Mouse (Mus musculus) yolk sac, embryonic 10.5 days (tissue): ENCODE results near the gene Pigk.
"Not testable (repeated sequence)": the region's sequence is repeated elsewhere in the genome, so short reads cannot be mapped to it uniquely, and the experiment has no call there.

ENCODE experiments used
- DNase-seq: peaks from one replicate; pipeline ENCODE4 v3.0.0-alpha.2; 2017; ENCODE audit warnings: low spot score

Gene Pigk

DNA sequence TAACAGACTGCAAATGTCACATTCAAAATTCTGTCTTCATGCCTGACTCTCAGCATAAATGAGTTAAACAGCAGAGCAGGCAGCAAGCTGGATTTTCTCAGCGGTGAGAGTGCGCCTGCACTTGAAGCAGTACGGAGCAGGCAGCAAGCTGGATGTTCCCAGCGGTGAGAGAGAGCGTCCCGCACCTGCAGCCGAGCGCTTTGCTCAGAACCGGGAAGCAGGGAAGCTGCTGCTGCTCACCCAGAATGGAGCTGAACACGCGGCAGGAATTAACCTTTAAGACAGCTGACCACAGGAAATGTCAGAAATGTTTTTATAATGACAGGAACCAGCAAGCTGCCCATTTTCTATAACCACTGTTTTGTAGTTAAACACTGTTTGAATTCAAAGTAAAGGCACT lies 53.6 kb downstream of the Pigk start:
- no peak for DNase-seq

DNA sequence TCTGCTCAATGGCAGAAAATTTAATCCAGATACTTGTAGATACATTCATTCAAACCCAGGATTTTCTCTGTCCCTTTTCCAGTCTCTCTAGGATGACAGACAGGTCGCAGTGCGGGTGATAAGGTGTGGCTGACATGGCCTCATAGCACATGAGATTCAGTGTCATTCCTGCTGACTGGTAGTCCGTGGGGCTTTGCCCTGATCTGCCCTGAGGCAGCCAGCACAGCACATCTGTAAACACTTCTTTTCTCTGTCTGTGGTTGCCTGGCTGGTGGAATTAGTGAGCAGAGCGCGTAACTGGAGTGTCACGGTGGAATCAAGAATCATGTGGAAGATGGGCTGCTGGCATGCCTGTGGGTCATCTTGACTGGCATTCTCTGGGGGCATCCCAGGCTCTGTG lies 56.2 kb downstream of the Pigk start:
- DNase-seq = no peak

DNA sequence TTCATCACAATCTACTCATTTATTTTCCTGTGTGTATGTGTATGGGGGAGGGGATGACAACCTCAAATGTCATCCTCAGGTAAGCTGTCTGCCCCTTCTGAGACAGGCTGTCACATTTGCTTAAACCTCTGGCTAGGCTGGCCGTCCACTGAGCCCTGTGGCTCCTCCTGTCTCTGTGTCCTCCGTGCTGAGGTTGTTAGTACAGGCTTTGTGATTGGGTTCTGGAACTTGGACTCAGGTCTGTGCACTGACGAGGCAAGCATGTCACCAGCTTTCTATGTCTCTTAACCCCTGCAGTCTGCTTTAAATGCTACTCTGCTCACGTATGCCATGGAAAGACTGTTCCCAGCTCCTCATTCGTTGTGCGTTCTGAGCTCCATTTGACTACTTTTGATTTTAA lies 62.5 kb downstream of the Pigk start:
- no peak for DNase-seq

DNA sequence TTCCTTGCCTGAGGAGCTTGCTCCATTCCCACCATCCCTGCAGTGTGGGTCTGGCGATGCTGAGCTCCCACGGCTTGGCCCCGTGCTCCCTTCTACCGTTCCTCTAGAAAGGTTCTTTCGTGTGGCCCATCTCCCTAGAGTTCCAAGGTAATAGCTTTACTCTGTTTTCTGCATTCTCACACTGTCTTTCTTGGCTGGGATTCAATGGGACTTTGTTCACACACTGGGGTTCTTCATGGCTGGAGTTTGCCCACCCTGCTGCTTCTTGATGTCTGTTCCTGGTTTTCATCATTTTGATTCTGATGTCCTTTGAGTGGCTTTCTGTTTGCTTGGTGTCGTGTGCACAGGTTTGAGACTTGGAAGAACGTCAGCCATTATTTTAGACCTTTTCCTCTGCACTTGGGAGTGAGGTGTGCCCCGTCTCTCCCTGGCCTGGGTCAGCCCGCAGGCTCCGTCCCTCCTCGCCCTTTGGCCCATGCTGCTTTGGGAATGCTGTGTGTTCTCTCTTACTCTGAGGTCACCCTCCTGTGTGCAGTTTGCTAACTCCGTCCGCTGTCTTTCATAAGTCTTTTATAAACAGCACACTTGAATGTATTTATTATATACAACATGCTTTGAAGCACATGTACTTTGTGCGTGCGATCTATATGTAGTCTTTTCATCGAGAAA lies 63.1 kb downstream of the Pigk start:
- no peak for DNase-seq

DNA sequence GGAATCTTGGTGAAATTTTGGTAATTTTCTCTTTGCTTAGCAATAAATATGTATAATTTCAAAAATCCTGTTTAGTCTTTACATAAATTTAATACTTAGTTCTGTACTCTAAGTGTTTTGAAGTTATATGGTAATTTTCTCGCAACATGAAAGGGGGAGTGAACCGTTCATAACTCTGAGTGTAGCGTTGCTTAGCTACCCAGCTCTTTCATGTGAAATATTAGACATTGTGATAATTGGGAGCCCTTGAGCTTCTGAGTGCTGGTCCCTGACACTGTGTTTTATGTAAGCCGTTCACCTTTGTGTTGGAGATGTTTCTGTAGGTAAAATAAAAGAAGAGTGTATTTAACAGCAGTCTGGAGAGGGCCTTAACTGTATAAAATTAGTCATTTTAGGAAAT lies 65.9 kb downstream of the Pigk start:
- no peak for DNase-seq

DNA sequence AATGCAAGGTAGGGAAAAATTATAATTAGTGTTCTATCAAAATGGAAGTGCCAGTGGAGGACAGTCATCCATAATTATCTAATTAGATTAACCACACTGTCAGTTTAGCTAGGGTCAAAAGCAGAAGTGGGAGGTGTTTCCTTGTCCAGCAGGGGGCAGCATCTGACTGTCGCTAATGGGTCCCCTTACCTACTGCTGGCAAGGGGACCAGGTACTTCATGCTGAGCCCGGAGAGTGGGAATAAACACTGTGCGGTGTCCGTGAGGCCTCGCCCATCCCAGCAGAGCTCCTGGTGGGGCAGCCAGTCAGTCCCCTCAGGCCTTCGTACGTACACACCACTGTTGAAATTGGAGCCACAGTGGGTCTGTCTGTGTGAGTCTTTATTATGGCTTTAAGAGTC lies 69.9 kb downstream of the Pigk start:
- peak; percentile 42 for DNase-seq

DNA sequence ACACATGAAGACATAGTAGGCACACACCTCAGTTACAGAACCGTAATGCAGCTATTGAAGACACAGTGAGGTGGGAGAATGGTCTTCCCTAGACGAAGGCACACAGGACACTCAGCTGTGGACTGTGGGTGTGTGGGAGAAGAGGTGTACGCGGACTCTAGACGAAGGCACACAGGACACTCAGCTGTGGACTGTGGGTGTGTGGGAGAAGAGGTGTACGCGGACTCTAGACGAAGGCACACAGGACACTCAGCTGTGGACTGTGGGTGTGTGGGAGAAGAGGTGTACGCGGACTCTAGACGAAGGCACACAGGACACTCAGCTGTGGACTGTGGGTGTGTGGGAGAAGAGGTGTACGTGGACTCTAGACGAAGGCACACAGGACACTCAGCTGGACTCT lies 70.5 kb downstream of the Pigk start:
- DNase-seq = not testable (repeated sequence)

DNA sequence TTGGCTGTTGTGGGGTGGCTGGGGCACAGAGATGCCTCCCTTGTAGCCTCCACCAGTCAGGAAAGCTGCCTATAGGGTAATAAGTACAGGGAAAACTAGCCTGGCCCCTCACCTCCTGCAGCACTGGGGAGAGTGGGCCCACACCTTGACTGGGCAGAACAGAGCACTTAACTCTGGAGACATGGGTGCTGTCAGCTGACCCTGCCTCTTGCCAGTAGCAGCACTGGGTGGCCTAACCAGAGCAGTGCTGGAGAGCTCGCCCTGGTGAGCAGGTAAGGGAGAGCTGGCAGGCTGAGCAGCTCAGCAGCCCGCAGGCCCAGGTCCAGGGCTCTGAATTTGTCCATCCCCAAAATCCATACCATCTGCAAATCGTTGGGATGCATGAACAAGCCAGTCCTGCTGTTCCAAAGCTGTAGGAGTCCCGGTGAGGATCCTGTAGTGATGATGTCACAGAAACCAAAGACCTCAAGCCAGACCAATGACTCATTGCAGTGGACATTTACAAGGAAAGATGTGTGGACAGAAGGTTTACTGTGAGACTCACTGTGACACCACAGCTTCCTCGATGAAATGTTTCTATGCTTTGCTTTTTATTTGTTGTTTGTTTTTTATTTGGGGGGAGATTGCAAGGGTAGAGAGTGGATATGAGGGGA lies 74.5 kb downstream of the Pigk start:
- not testable (repeated sequence) for DNase-seq

DNA sequence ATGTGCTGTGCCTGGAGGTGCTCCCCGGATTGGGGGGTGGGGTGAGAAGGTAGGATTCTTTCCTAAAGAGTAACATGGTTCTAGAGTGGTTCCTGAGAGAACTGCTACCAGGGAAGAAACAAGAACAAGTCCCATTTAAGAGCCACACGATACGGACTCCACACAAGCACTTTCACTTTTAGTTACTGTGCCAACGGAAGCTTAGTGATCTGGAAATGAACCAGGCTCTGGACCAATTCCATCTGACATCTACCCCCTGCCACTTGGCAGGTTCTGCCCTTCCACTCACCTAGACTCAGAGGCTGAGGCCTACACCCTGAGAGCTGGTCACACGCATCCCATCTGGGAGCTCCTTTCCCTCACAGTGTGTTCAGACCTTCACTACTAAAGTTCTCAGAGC lies 78.7 kb downstream of the Pigk start:
- DNase-seq = no peak

DNA sequence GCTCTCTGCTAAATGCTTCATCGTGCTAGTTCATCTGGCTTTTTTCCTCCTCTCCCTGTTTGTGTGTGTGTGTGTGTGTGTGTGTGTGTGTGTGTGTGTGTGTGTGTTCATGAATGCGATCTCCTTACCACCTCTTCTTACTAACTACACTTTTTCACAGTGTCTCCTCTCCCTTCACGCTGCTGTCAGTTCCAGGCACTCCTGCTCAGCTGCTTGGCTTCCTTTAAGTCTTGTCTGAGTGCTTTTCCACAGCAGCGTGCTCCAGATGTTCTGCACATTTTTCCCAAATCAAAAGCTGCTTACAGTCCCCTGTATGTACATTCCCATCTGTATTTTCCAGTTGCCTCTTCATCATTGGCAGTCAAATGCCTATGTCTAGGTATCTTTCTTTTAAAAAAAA lies 79.1 kb downstream of the Pigk start:
- no peak for DNase-seq

DNA sequence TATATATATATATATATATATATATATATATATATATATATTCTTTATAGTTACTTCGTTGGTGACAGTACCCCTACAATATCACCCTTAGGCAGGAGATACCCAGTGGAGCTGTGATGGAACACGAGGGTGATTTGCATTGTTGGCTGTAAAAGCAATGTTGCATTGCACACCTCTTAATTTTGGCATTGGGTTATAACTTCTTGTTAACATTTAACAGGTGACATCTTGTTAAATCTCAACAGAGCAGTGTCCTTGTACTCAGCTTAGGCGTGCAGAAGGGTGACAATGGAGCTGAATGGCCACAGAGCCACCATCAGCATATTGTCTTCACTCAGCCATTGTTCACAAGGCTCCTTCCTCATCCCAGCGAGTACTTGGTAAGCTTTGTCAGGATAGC lies 82.3 kb downstream of the Pigk start:
- no peak for DNase-seq

DNA sequence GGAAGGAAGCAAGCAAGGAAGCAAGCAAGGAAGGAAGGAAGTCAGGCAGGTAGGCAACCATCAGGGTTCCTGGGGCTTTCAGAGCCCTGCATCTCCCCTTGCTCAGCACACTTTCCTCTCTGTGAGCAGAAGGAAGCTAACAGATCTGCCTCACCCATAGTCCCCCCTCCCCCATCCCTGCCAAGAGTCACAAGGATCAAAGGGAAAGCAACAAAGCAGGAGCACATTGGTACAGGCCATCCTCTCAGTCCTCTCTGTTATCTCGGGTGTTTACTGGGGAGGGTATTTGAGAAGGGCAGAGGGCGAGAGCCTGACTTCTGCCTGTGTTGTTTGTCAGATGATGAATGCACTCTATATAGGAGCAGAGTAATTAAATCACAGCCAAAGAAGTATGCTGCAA lies 83.5 kb downstream of the Pigk start:
- peak; percentile 46 for DNase-seq

DNA sequence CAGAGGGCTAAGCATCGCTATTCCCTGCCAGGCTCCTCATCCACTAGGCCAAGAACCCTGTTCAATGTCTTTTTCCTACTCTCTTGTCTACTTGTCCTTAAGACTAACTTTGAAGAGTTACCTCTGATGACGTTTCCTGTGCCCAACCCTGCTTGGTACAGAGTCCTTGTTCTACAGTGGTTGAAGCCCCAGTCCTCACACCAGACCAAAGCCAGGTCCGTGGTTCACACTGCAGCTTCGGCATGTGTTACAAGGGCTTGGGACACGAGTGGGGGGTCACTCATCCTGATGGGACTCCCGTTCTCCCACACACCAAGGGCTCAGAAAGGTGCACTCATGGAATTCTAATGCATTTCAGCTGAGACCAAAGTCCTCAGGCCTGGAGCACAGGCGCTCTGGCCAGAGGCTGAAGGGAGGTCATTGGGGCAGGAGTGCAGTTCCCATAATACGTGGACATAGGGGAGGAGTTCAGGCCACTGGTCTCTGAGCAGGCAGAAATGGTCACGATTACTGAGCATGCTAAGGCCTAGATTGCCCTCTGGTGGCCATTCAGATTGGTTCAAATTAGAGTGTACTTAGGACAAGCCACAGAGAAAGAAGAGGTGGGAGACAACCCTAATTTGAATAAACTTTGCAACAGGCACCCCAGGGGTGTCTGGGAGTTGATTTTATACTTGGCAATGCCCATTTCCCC lies 86.0 kb downstream of the Pigk start:
- peak; percentile 48 for DNase-seq

DNA sequence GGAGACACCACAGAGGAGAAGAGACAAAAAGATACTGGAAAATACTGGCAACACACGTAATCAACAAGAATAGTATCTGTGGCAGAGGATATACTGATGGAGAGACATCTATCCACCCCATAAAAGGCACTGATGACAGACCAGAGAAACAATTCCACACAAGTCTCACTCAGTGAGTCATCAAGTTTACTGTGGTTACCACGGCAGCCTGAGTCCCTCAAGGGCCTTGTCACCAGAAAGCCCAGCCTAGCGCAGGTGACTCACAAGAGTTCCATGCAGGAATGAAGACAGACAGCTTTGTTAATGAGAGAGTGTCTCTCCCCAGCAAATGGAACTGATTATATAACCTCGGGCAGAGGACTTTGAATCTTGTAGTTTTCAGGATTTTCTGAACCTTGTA lies 100.0 kb downstream of the Pigk start:
- no peak for DNase-seq

DNA sequence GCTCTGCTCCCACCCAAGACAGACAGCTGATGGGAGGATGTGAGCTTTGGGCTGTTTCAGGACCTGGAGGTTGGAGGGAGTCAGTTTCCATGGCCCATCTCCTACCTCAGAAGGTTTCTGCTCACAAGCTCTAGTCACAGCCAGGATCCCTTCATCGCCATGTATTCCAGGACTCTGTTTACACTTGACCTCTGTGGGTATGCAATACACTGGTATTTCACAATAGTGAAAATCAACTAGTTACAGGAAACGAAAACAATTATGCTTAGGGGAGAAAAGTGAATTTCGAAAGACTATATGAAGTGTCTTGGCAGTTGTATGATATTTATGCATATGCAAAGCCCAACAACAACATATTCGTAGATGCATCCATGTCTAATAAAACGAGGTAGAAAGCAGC lies 101.2 kb downstream of the Pigk start:
- no peak for DNase-seq

DNA sequence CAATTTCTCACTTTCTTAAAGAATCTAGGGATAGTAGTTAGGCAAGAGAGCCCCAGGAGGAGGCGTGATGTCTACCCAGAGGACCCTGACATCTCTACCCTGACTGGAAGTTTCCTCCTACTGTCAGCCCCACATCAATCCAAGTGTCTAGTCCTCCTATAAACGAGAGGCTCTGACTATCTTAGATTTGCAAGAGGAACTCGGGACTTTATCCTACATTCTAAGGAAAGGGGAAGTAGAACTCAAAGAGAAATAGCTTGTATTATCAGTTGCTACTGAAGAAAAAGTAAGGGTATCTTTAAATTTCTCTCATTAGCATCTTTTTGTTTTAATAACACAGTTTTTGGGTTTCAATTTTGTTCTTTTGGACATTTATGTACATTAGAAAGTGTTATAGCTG lies 106.5 kb downstream of the Pigk start:
- no peak for DNase-seq

DNA sequence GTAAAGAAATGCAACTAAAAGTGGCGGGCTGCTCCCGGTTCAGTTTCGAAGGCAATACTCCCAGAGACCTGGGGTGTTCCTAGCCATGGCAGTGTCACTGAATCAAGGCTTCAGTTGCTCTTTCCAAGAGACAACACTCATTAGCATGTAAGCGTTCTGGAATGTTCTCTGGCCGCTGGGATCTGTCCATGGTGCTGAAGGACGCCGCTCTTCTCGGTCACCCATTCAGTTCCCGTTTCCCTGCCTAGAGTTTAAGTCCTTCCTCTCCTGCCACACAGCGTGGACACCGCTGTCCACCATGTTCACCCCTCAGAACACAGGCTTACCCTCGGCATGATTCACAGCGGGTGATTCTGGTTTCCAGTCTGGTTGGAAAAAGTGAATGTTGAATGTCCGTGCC lies 107.3 kb downstream of the Pigk start:
- peak; percentile 47 for DNase-seq

DNA sequence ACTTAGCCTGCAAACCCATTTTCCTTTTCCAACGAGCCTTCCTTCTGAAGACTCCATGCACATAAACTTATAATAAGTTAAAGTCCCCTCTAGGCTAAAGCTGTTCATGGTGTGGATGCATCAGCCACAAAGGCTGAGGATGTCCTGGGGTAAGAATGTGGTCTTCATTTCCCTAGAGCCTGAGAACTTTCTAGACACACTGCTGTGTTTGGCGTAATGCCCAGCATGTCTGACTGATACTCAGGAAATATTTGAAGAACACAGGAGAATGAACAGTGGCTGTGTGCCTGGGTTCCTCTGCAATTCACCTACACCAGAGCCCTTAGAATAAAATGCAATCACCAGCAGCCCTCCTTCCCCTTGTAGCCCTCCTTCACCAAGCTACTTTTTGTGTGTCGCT lies 117.5 kb downstream of the Pigk start:
- DNase-seq = no peak

DNA sequence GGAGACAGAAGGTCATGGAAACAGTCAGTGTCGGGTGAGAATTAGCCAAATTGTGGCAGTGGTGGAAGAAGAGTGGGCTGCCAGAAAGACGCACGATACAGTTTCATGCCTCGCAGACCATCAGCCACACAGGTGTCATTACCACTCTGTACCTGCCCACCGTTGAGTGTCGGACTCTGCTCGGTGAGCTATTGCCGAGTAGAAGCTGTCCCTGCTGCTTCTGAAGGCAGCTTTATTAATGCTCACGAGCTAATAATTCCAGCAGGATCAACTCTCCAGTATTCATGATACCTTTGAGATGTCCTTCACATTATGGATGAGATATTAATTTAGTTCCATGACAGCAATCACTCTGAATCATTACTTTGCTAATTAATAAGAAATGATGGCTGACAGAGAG lies 118.1 kb downstream of the Pigk start:
- no peak for DNase-seq

DNA sequence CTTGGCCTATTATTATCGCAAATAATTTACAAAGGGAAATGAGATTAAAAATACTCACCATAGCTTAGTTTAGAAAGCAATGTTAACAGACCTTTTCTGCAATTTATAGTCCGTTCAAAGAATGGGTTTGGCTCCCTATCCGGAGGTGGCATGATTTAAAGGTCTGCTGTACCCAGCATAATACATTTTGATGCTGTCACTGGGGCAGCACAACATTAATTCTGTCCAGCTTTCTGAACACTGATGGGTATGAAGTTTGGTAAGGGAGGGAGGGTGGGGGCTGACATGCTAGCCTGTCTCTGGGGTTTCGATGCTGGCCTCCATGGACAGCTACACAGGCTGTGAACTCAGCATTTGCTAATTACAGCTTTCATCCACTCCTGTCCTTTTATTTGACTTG lies 118.5 kb downstream of the Pigk start:
- no peak for DNase-seq

DNA sequence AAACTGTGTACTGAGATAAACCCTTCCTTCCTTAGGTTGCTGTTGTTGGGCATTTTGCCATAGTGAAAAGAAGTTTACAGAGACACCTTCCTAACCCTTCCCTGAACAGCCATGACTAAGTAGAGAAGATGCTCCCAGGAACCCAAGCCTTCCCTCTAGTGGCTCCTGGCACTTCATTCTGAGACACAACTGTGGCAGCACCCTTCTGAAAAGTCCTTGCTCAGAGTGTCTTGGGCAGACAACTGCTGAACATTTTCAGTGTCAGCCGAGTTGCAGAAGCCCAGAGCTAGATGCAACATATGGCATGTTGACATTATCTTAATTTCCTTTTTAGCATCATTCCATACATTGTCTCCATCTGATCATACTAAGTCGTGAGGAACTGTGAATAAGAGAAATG lies 123.5 kb downstream of the Pigk start:
- DNase-seq = no peak

DNA sequence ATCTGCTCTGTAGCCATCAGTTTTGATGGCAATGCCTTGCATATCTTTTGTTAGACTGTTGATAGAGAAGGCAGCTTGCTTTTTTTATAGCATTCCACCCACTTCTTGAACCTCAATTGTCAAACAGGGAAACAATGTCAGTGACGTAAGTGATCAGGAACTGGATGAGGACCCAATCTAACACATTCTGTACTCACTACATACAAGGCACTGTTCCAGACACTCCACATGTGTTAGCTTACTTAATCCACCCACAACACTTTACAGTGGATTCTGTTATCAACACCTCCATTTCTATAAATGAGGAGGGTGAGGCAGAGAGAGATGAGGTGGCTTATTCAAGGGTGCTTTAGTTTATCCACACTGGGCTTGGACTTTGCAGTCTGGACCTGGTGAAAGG lies 124.0 kb downstream of the Pigk start:
- DNase-seq = no peak

DNA sequence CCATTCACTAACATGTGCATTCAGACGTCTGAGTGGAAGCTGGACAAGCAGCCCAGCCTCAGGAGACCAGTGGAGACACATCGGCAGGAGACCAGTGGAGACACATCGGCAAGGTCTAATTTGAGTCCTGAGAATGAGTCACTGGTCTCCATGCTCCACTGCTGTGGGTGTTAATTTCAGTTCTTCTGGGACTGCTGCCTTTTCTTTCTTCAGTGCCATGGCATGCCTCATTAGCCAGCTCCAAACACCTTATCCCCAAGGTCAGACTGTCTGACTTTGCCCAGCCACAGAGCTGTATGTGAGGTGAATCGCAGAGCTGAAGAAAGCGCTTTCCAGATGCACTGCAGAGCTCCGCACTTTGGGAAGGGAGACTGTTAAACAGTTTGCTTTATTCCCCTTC lies 127.4 kb downstream of the Pigk start:
- DNase-seq = no peak

DNA sequence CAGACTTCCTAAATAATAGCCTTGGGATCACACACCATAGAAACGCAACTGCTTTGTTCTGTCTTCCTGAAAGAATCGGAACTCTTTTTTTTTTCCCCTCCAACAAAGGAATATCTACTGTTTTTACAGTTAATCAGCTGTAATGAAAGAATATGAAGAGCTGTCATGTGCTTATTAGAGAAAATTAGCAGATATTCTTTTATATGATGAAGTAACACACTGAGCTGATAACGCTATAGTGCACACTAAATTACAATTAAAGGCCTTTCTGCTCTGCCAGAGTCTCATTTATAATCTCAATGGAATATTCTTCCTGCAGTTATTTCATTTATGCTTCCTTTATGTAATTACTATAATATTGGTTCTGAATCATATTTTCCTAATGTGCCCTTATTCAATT lies 128.7 kb downstream of the Pigk start:
- DNase-seq = no peak
